Mouse (Mus musculus): Measurements from ENCODE around the gene Tubg2.
"Not testable (repeated sequence)": the region's sequence is repeated elsewhere in the genome, so short reads cannot be mapped to it uniquely, and the experiment has no call there.

Gene Tubg2

DNA sequence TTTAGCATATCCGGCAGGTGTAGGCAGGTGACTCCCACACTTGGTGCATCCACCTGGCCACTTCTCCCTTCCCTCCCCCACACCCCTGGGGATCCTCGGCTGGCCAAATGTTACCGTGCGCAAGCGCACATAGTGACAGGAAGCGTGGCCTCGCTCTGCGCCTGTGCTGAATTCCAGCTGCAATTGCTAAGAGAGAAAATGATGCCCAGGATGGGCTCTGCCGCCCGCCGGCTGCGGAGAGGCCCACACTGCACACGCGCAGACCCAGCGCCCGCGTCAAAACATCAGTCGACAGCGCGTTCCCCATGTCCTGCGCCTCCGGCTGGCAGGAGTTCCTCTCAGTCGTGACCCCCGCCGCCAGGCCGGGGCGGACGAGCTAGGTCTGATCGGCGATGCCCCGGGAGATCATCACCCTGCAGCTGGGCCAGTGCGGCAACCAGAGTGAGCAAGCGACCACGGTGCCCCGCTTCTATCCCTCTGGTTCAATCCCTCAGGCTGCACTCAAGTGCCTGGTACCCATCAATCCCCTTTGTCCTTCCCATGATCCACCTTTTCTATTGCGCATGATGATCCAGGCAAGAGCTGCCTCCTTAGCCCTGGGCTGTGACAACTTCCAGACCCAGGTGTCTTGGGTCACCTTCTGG is at the start of gene Tubg2:
Gene Tubg2 (plus strand): TSS at position 180 of the 644 bp plus-strand sequence.
- CTCF ChIA-PET, result interaction anchor here (0.8 kb wide), 1 partner anchor 22 kb away, joined by 4 read pairs; no protein-coding TSS in a partner anchor

DNA sequence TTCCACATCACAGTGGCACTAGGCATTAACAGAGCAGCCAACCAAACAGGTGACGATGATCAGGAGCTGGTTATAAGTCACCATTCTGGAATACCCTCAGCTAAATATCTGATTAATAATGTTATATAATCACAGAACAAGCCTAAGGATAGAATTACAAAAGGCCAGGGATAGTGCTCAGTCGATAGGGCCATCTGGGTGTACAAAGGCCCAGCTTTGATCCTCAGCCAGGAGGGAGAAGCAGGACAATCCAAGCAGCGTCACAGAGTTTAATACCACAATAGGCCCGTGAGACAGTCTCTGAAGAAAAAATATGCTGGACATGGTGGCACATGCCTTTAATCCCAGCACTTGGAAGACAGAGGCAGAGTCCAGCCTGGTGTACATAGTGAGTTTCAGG is 46.4 kb upstream of the Tubg2 start:
- CTCF ChIA-PET, result interaction anchor here (1.3 kb wide), 1 partner anchor 12 kb away, joined by 3 read pairs; no protein-coding TSS in a partner anchor

DNA sequence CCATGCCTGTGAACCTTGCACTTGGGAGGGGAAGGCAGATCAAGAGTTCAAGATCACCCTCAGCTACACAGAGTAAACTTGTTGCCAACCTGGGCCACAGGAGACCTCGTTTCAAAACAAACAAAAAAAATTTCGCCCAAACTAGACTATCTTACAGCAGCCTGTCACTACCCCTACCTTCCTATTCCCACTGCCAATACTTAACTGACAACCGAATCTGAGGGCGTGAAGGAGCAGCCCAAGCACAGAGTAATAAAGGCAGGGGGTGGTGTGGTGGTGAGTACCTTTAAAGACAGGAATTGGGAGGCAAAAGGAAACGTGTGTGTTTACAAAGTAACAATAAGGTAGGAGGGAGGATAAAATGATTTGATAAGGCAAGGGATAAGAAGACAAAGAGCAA is 45.0 kb upstream of the Tubg2 start:
- CTCF ChIA-PET, result interaction anchor here (1.3 kb wide), 1 partner anchor 14 kb away, joined by 3 read pairs; no protein-coding TSS in a partner anchor

DNA sequence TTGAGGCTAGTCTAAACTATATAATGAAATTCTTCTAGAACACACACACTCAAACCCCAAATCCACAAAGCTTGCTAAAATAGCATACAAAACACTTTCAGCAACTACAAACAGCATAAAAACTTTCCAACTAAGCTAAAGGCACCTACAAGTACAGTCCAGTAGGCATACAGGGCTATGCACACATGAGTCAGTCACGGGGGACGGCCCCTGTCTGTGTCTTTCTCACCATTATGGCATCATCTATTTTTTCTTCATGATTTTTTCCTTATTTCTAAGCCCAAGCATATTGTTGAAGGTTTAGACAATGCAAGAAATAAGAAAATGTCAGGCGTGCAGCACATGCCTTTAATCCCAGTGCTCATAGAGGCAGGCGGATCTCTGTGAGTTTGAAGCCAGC is 44.5 kb upstream of the Tubg2 start:
- CTCF ChIA-PET, result no interaction called here

DNA sequence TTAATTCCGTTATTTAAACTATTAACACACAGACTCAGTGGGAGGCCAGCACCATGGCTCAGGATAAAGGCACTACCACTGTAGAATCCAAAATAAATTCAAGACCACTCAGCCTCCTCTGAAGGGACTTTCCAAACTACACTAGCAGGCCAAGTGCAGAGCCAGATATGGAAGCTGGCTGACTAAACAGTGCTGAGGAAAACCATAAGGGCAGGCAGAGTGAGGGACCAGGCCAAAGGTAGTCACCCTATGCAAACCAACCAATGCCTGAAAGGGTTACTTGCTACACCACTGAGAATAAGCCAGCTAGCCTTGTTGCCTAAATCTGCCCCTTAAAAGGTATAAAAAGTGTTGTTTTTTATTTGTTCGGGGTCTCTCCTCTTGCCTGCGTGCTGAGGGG is 43.5 kb upstream of the Tubg2 start:
- CTCF ChIA-PET, result no interaction called here

DNA sequence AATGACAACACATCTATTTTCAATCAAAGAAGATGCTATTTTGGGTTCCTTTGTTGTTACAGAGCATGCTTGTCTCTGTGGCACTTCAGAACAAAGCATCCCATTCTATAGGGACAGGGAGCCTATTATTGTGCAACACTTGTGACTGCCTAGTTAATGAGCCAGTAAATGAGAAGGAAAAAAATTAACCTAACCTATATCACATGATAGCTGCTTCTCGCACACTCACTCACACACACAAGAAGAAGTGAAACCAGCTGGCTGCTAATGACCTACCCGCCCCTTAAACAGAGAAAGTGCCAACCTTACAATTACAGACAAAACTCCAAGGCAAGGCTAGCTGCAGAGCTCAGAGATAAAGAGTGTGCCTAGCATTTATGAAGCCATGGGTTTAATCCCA is 40.1 kb upstream of the Tubg2 start:
- CTCF ChIA-PET, result no interaction called here

DNA sequence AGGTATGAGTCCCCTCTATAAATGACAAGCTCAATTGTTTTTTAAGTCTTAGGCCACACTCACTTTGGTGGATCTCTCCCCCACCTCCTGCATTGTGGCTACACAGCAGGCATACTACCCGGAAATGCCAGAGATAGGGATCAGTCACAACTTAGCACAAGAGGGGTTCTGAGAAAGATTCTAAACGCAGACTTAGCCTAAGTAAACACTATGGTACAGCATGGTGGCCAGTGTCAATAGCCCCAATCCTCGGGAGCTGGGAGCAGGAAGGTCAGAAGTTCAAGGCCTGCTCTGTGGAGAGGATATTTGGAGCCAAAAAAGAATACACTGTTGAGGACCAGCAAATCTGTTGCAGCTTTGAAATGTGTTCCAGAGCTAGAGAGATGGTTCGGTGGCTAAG is 37.6 kb upstream of the Tubg2 start:
- CTCF ChIA-PET, result interaction anchor here (0.6 to 1.1 kb wide), 2 partner anchors 23 to 81 kb away, joined by 3 to 4 read pairs; partner anchors contain the start of gene Psmc3ip

DNA sequence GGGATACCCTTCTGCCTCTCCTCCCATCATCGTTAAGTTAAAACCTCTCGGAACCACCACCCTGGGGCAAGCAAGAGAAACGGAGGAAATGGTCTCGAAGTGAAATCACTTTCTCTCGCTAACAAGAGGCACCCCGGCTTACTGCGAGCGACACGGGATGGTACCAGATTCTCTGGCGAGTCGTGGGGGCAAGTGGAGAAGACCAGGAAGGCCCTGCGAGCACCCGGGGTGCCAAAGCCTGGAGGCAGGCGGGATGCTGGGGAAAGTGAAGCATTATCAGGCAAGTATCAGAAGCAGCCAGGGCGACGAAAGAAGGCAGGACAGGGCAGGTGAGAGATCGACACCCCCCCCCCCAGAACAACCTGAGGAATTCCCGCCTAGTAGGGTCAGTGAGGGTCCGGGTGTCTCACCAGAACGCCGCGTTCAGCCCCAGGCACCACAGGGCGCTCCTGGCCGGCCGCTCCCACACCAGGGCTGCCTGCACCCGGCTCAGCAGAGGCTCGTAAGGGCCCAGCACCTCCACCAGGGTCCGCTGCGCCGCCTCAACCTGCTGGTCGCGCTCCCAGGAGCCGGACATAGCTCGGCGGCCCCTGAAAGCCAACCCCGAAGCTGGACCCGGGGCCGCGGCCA is 36.5 kb upstream of the Tubg2 start:
- CTCF ChIA-PET, result interaction anchor here (0.6 to 0.7 kb wide), 2 partner anchors 55 to 176 kb away, joined by 3 to 12 read pairs; no protein-coding TSS in a partner anchor

DNA sequence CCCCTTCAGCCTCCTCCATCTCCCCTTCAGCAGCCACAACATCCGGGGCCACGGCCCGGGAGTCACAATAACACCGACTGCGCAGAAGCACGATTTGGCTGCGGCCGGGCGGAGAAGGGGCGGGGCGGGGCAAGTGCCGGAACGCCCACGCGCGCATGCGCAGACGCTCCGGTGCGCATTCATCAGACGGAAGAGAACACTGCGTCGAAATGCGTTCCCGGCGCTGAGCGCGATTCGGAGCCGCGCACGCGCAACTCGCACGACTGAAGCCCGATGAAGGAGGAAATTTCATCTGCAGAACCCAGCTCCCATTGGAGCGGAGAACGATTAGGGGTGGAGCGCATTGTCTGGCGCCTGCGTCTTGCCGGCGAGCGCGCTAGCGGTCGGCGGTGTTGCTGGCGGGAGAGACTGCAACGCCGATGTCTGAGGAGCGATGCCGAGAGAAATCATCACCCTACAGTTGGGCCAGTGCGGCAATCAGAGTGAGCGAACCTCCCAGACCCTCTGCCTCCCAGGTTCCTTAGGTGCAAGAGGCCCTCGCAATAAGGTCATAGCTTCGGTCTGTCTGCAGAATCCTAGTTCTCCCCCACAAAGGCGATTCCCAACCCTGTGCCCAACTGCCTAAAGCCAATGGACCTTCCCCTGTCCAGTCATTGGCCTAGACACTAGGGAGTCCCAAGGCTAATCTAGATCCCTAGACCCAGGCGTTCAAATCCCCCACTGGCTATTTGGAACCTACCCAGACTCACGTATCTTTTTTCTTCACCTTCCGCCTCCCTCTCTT is 35.8 kb upstream of the Tubg2 start, which contains the start of the genes Retreg3 and Tubg1:
Gene Retreg3 (minus strand): TSS at position 133 of the 784 bp plus-strand sequence.
Gene Tubg1 (plus strand): TSS at position 178 of the 784 bp plus-strand sequence.
- CTCF ChIA-PET, result interaction anchor here (0.6 to 0.7 kb wide), 2 partner anchors 9 to 31 kb away, joined by 4 to 6 read pairs; no protein-coding TSS in a partner anchor

DNA sequence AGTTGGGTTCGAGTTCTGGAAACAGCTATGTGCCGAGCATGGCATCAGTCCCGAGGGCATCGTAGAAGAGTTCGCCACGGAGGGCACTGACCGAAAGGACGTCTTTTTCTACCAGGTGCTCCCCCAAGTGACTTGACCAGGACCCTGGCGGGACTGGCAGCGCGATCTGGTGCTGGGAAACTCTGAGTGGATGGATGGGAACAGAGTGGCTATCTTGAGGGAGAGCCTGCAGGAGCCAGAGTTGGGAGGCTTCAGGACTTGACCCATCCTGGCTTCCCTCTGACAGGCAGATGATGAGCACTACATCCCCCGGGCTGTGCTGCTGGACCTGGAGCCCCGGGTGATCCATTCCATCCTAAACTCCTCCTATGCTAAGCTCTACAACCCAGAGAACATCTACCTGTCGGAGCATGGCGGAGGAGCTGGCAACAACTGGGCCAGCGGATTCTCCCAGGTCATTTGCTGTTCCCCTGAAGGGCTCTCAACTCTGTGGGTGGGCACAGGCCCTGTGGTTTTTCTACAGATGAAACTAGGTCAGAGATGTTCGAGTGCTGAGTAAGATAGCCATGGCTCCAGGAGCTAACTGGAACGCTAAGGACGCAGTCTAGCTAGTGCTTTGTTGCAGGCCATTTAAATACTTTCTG is 35.0 kb upstream of the Tubg2 start:
- CTCF ChIA-PET, result interaction anchor here (0.7 kb wide), 1 partner anchor 30 kb away, joined by 4 read pairs; no protein-coding TSS in a partner anchor

DNA sequence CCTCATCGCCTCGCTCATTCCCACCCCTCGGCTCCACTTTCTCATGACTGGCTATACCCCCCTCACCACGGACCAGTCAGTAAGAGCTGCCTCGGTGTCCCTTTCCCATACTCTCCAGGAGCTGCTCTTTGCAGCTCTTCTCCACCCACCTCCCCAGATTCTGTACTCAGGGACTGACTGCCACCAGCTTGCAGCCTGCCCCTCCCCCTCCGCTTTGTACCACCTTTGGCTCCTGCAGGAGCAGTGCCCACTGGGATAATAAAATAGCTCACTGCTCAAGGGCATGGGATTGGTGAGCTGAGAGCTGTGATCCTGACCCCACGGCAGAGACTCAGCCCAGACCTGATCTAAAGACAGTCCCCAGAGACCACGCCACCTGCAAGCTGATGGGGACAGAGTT is 31.2 kb upstream of the Tubg2 start:
- CTCF ChIA-PET, result not testable (repeated sequence)

DNA sequence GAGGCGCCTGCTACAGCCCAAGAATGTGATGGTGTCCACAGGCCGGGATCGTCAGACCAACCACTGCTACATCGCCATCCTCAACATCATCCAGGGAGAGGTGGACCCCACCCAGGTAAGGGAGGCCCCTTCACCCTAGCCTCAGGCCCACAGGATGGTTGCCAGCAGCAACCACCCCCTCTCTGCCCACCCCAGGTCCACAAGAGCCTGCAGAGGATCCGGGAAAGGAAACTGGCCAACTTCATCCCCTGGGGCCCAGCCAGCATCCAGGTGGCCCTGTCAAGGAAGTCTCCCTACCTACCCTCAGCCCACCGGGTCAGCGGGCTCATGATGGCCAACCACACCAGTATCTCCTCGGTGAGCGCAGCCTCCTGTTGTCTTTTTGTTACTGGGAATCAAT is 30.7 kb upstream of the Tubg2 start:
- CTCF ChIA-PET, result not testable (repeated sequence)

DNA sequence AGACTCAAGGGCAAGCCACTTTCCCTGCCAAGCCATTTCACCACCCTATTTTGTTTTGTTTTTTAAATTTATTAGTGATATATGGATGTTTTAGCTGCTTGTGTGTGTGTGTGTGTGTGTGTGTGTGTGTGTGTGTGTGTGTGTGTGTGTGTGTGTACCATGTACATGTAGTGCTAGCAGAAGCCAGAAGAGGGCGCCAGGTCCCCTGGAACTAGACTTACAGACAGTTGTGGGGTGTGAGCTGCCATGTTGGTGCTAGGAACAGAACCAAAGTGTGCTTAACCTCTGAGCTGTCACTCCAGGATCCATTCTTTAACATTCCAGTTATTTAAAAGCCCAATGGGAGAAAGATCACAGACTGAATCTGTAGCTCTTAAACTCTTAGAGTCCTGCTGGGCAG is 28.6 kb upstream of the Tubg2 start:
- CTCF ChIA-PET, result interaction anchor here (0.6 kb wide), 1 partner anchor 28 kb away, joined by 21 read pairs; no protein-coding TSS in a partner anchor

DNA sequence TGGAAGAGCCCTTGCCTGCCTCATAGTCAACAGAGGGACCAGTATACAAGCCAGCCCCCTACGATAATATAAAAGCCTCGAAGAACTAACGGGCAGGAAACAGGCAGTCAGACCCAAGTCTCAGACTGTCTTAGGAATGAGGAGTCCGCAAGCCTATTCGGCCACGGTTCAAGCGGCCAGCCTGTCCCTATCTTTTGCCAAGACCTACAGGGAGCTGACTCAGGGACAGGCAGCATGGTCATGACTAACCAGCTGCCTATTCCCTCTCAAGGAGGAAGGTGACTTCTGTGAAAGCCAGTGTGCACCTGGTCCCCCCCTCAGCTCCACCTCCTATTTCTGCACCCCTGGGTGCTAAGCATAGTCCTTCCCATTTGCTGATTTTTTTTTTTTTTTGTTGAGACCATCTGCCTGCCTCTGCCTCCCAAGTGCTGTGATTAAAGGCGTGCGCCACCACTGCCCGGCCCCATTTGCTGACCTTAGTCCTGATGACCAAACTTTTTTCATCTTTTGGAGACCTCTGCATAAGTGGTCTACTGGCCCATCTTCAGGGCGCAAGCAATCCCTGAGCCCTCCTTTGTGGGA is 26.6 kb upstream of the Tubg2 start:
- CTCF ChIA-PET, result interaction anchor here (0.7 kb wide), 1 partner anchor 9 kb away, joined by 6 read pairs; the partner anchor contains the start of genes Retreg3 and Tubg1

DNA sequence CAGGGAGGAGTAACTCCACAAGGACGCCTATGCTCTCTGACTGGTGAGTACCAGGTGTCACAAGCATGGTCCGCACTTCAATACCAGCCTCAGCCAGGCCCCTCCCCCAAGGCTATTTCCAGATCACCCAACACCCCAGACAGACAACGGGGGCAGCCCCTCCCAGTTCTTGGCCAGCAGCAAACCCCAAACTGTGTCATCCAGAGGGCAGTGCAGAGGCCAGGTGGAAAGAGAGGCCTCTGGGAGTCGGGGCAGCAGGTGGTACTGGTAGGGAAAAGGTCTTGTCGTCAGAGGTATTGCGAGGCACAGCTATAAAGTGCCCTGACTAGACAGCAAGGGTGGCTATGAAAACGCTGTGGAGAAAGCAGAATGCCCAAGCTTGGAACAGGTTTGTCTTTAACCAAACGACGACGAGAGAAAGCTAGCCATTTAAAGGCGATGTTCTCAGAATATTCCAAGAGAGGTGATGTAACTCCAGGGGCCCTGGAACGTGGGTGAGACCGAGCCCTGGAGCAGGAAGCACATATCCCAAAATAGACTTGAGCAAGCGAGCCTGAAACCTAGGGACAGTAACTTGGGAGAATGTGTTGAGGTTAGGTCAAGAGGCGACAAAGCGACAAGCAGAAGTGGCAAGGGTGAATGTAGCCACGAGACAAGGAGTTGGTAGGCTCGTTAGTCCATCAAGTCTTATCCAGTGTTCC is 25.5 kb upstream of the Tubg2 start:
- CTCF ChIA-PET, result no interaction called here

DNA sequence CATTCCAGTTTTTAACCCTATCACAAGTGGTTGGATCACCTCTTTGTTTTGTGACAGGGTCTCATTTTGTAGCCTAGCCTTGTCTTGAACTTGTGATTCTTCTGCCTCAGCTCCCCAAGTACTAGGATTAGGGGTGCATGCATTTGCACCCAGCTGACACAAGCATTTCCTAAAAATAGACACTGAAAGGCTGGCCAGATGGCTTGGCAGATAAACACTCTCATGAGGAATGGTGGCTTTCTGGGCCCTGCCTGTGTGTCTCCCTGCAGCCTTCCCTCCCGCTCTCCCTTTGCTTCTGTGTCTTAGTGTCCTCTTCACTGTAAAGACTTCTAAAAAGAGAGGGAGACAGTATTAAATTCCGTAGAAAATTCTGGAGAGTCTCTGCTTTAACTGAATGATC is 24.5 kb upstream of the Tubg2 start:
- CTCF ChIA-PET, result interaction anchor here (0.7 kb wide), 1 partner anchor 45 kb away, joined by 4 read pairs; no protein-coding TSS in a partner anchor

DNA sequence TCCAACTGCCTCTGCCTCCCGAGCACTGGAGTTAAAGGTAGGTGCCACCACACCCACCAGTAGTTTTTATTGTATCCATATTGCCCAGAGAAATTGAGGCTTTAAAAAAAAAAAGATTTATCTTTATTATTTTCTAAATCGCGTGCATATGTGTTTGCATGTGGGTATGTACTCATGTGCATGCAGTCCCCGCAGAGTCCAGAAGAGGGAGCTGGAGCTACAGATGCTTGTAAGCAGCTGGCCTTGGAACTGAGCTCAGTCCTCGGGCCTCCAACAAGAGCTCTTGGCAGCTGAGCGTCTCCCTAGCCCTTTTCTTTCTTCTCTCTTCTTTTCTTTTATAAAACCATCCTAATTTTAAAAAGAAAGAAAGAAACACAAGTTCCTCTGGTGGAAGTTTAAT is 24.0 kb upstream of the Tubg2 start:
- CTCF ChIA-PET, result interaction anchor here (0.7 kb wide), 1 partner anchor 45 kb away, joined by 4 read pairs; no protein-coding TSS in a partner anchor

DNA sequence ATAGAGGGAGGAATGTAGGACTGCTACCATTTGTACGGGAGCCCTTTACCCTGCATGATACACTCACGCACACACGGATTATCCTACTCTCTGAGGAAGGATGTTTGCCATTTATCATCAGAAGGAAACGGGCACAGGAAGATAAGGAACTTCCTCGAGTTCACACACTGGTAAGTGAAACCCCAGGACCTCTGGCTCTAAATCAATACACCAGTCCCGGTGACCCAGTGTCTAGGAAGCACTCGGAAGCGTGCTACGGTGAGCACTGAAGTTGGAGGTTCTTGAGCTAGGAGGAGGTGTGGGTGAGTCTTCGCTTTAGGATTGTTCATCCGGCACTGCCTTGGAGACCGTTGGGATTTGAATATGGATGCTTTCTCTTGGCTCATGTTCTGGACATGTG is 22.7 kb upstream of the Tubg2 start:
- CTCF ChIA-PET, result interaction anchor here (0.7 kb wide), 1 partner anchor 747 kb away, joined by 3 read pairs; no protein-coding TSS in a partner anchor

DNA sequence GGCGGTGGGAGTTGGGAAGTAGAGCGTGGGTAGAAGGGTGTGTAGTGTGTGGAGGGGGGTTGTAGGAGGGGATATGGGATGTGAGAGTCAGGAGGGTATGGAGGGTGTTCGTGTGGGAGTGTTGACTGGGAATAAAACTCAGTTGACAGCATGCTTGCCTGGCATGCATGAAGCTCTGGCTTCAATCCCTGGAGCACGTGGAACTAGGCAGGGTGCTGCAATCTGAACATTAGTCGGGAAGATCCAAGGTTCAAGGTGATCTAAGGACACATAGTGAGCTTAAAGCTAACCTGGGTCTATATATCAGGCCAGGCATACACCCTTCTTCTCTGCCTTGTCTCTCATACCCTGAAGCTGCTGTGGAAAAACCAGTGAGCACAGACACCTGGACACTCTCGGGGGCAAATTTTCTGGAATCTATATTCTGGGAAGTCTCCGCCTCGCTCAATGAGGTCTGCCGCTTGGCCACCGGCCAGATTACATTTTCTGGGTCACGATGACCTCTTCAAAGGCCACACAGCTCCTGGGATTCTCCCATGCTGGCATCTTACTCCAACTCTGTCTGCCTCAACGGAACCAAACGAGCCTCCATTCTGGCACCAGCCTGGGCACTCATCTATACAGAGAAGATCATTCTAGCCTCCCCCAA is 21.4 kb upstream of the Tubg2 start:
- CTCF ChIA-PET, result interaction anchor here (0.6 kb wide), 2 partner anchors 47 to 676 kb away, joined by 4 to 6 read pairs; no protein-coding TSS in a partner anchor

DNA sequence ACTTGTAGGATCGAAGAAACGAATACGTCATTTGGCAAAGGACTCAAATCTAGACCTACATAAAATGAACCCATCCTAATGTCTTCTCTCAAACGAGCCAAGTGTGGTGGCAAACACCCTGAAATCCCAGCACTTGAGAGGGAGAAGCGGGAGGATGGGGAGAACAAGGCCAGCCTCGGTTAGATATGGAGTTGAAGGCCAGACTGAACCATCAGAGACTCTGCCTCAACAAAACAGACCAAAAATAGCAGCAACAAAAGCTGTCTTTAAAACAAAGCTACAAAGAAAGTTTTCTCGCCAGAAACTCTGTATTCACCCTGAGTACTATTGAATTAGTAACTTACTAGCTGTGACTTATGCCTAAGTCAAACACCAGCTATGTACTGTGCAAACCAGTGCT is 18.7 kb upstream of the Tubg2 start:
- CTCF ChIA-PET, result no interaction called here

Measured in spleen, embryonic (tissue).